Mouse (Mus musculus) myocyte (in vitro differentiated cells): ENCODE measurements at regions not wholly inside any gene's neighbourhood (a gene's known extent, or its start where the extent isn't known, plus 50 kb on each side); places are given as distances from the start of the nearest gene placed in this dataset.
A peak's percentile ranks its signal among the peaks of the same experiment; 100 is the strongest.

ENCODE experiments used
- MYOD1 ChIP-seq, 3 experiments: IDR thresholded peaks; one replicate each; pipeline ENCODE4 v1.6.1; 2011; ENCODE audit warnings: control low read depth in 2 of 3, low read depth in 2 of 3, mild to moderate bottlenecking in 2 of 3, moderate library complexity in 1 of 3; ENCODE audit not compliant: insufficient read length in 2 of 3, control insufficient read depth in 1 of 3
- POLR2A ChIP-seq: IDR thresholded peaks from one replicate; pipeline ENCODE4 v1.6.1; 2011; ENCODE audit warnings: low read depth, mild to moderate bottlenecking, control low read depth, moderate library complexity; ENCODE audit not compliant: insufficient read length
- USF1 ChIP-seq: IDR thresholded peaks from one replicate; pipeline ENCODE4 v1.6.1; 2011; ENCODE audit warnings: low read depth, mild to moderate bottlenecking, control low read depth, moderate library complexity

GRCm38 (mm10) chr13:43861424-43861823 is 76.8 kb downstream of the Cd83 start:
- TF ChIP-seq USF1 (no peak), POLR2A (no peak), MYOD1 (IDR thresholded peaks at IDR 0.05; ENCODE audit: control insufficient read depth in 1 of 3, insufficient read length in 2 of 3, low read depth in 2 of 3) (peak in 2 of 3 experiments; percentile 30 to 76)
